Mouse (Mus musculus) layer of hippocampus, postnatal 36 days (tissue): ENCODE measurements at regions not wholly inside any gene's neighbourhood (a gene's known extent, or its start where the extent isn't known, plus 50 kb on each side); places are given as distances from the start of the nearest gene placed in this dataset.

ENCODE experiments used
- DNase-seq, 2 experiments: peaks; one replicate each; pipeline ENCODE4 v3.0.0; 2022

DNA sequence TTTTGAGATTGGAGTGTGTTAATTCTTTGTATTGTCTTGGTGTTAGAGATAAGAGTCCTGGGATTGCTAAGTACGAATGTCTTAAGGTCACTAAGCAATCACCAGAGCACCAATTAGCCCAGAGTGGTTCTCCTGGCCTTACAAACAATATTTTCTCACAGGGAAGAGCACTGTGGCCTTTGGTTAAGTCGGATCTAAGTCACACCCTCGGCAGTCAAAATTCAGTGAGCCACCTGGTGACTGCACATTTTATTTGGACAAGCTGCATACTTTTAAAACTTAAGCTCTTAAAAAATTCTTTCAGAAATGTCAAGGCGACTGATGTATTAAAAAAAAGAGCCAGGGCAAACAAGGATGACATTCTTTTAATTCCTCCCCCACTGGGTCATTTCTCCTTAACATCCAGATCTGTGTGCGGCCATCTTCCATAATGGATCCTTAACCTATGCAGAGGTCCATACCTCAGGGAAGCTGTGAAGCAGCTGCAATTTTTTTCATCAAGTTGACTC is 60.9 kb upstream of the Foxa2 start:
- no peak for DNase-seq

DNA sequence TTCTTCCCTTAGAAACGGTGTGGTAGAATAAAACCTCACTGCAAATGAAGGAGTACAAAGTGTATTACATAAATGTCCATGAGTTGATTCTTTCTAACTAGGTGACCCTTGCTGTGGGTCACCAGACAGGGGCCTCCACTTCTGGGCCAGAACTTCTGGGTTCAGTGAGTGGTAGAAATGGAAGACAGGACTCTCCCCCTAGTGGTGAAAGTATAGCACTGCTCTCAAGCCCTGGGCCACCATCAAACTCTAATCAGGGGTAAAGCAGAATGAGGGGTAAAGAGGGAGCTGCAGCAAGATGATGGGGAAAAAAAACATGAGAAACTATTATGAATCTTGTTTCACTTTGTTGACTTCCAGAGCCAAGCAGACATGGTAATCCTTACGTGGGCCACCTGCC is 63.4 kb upstream of the Foxa2 start:
- DNase-seq = no peak

DNA sequence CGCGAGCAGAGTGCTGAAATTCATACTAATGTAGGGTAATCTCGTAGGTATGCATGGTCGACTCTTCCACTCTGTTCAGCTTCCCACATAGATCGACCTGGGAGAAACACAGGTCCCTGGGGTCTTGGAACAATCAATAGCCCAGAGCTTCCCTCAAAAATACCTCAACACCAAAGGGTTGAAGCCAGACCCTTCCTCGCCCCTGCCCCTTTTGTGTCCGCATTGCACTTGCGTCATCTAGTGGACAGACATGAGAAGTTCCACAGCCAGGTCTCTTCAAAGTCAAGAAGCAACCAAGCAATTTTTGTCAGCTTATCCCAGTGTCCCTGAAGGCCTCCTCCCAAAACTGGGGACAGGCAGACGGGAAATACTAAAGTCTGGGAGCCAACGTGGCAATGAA is 65.1 kb upstream of the Foxa2 start:
- DNase-seq = peak in 1 of 2 experiments; percentile 11

DNA sequence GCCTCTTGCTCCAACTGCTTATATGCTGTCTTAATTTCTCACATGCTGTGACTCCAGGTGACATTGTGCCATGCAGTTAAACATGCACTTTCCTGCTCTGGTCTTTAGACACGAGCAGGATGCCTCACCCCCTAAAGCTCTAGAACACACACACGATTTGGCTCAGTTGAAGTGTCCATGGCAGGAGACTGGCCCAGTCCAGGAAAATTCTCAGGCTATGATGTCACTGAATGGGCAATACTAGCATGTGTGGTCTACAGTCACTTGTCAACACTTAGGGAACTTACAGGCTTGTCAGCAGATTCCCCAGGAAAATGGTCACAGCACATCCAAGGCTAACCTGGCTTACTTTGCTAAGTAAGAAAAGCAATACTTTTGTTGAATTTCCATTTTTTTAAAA is 66.4 kb upstream of the Foxa2 start:
- DNase-seq = no peak

DNA sequence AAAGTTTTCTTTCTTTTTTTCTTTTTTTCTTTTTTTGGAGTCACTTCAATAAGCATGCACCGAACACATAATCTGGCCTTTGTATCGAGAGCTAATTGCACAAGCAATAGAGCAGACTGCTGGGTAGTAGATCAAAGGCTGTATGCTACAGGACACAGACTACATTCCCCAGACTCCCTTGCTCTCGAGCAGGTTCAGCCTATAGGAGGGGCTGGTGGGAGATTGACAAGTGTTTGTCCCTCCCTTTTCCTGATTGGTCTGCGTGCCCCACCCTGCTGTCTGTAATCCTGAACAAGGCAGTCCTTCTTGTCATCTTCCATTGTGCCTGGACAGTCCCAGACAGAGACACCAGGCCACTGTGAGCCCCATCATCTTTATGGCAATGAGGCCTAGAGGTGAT is 67.8 kb upstream of the Foxa2 start:
- no peak for DNase-seq

DNA sequence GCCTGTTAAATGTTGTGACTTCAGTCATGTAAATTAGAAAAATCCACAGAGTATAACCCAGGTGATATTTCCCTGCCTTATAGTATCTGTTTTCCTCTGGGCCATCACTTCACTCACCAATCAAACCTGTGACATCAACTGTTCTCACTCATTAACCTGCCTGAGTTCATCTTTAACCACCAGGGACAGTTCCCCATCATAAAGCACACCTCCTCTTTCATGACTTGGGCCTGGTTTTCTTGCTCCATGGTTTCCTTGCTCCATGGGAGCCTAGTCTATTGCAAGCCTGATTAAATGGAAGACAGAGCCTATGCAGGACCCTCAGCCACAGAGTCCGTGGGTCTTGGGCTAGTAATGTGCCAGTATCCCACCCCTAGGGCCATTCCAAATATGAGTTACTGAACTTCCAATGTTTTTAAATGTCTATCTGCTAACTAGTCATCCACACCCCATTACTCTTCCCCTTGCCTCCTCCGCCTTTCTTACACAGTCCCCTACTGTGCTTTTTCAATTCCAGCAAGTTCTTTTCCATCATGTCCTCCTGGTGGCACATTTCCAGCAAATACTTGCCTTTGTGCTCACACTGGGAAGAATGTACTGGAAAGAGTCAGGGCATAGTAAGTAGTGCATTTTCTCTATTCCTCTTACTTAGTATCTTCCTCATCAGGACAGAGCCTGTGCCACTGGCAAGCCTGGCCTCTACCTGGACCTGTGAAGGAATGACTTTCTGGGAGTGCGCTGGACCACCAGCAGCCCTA is 69.4 kb upstream of the Foxa2 start:
- no peak for DNase-seq

DNA sequence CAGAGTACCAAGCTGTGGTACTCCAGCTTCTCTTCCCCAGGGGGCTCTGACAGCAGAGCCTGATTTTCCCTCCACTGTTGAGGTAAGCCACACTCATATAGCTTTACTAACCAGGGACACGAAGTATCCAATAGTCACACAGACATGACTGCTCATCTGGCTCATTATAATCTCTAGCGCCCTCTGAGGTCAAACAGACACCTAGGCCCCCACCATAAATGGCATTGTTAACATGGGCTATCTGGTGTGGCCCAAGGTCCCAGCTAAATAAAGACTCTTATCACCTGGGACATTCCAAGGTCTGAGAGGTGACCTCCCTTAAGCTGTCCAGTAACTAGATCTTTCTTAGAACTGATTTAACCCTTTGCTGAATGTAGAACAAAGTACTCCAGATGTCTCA is 70.7 kb upstream of the Foxa2 start:
- DNase-seq = no peak

DNA sequence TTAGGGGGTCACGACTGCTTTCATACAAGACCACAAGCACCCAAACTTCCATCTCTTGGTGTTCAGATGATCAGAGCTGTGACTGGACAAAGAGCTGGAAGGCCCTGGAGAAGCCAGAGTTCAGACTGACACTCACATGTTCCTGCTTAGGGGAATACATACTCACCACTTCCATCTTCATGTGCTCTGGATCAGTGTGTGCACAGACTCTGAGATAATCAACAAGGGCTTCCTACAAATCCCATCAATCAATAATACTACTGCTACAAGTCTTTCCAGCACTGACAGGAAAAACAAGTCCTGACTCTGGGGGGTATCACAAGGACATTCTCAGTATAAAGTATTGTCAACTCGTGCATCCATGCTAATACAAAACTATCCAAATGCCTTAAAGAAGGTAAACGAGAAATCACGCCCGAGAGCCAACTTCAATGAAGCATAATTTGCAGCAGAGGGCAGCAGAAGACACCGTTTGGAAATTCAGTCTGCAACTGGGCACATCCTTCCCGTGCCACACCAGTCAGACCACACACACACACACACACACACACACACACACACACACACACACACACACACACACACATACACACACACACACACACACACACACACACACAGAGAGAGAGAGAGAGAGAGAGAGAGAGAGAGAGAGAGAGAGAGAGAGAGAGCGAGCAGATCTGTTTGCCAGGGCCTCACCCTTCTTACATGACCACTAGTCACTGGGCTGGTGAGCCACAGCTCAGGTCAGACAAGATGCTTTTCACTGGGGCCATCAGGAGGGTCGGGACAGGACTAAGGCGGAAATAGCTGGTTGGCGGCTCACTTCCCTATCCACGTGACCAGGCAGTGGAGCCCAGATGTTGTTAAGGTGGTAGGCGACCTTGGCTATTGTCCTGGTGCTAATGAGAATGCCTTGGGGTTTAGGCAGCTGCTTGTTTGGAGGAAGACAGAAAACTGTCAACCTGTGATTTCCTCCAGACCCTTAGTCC is 75.4 kb upstream of the Foxa2 start:
- DNase-seq = peak; percentile 22 to 39

DNA sequence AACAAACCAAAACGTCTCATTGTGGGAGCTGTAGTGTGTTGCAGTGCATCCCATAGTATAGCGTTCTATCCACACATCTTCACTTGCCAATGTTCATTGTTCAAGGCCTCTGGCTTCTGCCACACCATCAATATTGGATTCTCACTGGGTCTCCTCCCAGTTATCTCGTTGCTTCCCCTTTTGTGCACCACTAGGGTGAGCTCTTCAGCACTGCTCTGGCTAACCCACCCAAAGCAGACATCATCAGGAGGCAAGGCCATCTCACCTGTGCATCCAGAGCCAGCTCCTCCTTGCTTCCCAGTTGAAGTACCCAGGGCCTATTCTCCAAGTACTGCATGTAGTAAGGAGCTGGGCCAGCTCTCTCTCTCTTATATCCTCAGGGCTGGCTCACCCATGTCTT is 77.0 kb upstream of the Foxa2 start:
- DNase-seq = no peak

DNA sequence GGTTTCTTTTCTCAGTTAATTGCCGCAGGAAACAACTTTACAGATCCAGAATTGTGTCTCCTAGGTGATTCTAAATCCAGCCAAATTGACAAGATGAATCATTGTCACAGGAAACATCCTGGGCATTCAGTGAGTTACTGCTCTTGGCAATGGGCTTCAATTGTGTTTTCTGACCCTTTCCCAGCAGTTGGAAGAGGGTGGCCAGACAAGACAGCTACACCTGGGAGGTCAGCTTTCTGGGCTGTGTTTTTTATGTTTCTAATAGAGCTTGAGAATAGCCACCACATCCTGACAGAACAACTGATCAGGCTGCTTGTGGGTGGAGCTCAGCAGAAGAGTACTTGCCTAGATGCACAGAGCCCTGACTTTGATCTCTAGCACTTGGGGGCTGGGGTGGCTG is 87.0 kb upstream of the Foxa2 start:
- no peak for DNase-seq

DNA sequence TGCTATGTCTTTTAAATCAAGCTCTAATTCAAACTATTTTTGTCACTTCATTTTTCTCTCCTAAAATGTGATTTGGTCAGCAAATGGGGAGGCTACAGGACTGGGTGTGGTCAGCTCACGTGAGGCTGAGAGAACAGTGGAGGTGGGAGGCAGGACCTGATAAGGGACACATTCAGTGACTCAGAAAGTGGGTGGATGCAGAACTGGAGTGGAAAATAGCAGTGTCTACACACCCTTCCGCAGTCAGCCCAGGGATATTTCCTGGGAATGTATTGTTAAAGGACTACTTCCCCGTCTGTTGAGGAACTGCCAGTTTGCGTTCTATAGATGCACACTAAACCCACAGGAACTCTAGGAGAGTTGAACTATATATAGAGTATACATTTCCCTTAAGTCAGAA is 95.2 kb upstream of the Foxa2 start:
- no peak for DNase-seq

DNA sequence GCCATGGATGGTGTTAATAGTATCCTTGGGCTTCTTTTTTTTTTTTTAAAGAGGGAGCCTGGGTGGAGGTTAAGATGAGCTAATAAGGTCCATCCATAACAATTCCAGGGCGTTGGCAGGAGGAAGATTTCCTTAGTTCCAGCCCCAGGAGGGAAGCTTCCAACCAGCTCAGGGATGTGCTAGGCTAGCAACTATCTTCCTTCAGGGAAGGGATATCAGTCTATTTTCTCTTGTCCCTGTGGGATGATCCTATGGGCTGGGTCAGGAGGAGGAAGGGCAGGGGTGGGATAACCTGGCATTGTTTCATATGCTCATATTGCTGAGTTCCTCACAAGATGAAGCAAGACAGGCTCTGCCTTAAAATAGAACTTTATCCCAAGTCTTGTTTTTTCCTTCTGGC is 98.0 kb upstream of the Foxa2 start:
- no peak for DNase-seq

DNA sequence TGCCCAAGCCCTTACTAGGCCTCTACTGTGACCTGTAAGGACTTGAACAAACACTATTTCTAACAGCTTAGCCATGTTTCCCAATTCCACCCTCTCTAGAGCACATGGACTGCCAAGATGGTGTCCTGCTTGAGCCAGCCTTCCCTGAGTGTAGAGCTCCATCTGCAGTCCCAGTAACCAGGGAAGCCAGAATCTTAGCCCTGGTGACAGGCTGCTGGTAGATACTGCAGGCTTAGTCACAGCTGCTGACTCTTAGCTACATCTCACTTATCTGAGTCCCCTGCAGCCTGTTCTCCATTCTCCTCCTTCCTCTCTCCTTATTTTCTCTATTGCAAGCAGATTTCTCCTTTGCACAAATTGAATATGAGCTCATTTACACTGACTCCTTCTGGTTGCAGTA is 101.5 kb upstream of the Foxa2 start:
- DNase-seq = no peak

DNA sequence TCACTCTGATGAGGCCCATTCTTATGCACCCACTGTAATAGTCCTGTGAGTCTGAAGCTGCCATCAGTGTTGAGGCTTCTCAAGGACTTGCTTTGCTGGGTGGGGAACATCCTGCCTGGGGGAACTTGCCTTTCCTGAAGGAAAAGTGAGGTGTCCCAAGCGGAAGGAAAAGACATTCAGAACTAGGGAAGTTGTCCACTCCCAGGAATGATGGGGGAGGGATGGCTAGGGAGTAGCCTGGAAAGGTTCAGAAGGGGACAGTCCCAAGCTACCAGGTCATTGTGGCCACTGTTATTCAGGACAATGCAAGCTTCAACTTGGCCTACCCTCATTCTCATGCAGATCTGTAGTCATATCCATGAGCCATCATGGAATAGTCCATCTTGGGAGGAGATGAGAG is 102.7 kb upstream of the Foxa2 start:
- DNase-seq = no peak

DNA sequence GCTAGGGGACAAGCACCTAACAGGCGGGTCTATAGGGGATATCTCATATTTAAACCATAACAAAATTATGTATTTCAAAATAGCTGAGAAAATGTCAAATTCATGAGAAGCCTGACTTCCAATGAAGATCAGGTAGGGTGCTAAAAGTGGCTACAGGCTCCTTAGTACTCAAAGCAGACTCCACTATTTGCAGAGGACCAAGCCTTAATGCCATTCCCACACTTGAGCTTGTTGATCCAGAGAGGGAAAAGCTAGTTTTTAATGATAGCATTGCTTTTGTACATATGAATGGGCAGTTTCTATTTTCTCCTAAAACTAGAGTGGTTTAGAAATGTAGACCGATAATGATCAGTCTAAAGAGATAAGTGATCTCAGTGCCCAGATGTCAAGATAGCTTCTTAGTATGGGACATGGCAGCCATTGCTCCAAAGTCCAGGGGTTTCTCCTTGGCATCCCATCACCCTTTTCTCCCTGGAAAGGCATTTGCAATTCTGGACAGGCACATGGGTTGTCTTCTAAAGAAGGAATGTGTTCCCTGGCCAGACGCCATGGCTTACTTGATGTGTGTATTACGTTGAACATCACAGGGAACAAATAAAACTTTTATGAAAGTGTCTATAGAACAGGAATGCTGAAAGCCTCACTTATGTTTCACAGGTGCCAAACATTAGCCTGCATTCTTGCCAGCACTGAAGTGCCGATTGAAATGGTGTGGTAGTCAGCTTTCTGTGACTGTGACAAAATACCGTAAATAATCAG is 106.9 kb upstream of the Foxa2 start:
- DNase-seq = no peak

DNA sequence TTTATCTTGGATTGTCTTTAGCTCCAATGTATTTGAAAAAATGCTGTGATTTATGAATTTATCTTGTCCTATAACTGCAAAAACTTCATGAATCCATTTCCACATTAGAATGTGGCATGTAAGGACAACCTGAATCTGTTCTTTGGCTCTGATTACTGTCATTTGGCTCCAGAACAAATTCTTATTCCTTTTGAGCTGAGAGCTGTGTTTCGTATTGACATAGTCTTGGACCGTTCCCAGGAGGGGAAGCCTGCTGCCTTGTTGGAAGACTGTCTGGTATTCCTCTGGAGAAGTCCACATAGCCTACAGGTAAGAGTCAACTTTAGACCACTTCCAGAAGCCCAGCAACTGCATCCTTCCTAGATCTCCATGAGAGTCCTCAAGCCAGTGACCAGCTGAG is 109.4 kb upstream of the Foxa2 start:
- no peak for DNase-seq

DNA sequence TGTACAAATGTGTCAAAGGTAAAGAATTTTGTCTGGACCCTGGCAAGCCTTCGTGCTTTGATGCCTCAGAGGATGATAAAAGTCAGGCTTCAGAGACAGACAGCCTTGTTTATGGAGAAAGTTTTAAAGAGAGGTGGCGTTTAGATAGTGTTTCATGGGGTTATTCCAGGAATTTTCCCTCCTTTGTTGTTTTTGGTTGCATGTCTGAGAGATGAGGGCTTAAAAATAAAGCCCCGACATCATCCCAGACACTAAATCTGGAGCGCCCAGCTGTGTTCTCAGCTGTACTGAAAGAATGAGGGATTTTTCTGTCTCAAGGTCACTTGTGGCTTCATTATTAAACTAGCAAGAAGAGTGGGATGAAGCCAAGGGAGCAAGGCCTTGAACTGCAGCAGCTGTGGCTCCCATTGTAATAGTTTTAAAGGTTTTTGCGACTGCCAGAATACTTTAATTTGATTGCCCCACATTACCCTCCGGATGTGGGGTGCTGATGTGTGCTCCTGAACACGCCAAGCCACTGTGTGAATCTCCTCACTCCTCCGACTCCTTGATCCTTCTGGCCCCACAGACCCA is 112.3 kb upstream of the Foxa2 start:
- DNase-seq = no peak

DNA sequence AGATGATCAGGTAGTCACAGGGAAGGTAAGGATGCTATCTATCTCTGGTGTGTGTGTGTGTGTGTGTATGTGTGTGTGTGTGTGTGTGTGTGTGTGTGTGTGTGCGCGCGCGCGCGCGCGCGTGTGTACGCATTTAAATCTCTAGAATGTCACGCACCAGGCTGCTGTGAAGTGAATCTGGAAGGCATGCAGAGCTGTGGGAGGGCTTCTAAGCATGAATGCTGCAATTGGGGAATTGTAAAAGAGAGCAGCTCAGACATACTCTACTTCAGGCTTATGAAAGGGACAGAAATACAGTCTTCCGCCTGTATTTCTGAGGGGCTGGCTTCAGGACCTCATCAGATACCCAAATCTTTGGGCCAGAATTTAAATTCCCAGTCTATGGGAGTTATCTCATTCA is 114.2 kb upstream of the Foxa2 start:
- DNase-seq = no peak

DNA sequence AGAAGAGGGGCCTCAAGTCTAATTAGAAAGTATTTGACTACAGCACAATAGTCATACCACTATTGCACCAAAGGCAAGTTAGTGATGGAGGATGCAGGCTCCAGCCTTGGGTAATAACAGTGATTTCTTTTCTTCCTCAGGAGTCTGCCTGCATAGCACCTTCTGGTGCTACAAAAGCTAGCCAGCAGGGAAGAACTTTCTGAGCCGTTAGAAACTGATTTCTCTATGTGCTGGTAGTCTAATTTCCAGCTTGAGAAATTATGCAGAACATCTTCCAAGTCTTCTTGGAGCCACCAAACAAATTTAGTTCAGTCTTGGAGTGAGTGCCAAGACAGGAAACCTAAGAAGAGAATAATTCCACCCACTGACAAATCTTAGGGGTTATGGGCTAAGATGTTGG is 115.2 kb upstream of the Foxa2 start:
- DNase-seq = no peak

DNA sequence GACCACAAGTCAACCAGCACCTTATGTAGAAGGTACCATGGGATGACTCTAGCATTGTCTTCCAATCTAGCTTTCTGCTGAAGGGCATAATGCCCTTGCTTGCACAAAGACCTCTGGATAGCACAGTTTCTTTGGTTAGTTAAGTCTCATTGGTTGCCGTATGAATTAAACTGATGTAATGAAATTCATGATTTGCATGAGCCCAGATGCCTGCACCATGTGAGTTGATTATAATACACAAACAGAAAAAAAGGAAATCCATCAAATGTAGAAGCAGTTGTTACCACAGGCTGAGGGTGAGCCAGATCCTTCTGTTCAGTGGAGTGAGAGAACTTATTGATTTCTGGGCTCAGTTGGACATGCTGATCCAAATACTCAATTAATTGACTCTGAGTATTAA is 115.8 kb upstream of the Foxa2 start:
- no peak for DNase-seq

DNA sequence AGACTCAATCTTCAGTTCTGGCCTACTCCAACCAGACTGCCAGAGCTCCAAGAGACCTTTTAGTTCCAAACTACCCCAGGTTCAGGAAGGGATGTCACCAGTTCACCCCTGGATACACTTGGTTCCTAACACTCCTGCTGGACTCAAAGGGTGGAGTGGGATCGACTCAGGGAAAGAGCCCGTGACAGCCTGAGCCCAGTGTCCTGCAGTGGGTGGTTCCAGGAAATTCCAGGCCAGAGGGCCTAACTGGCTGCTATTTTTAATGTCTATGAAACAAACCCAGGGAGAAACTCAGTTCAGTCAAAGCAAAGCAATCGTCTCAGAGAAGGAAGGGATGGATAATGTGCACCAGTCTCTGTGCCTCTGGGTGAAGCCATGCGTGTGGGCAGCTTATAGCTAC is 124.3 kb upstream of the Foxa2 start:
- no peak for DNase-seq

DNA sequence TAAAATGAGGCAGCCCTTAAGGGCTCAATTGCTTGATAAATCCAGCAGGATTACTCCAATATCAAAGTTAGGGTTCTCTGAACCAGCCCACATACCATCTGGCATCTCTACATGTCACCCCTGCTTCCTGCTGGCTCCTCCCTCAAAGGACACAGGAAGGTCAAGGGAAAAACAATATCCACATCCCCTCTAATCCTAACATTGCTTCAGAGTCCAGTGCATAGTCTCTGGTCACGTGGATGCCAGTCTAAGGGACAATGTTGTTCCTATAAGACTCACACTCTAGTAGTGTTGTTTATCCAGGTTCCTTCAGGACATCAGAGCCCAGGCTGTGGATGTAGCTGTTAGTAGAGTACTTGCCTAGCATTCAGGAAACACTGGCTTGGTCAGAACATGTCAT is 124.9 kb upstream of the Foxa2 start:
- no peak for DNase-seq
